Comparison of ENCODE assay signal across 8 mouse cellular contexts in genomic region chr9:32675671-32676409, GRCm38 (mm10). TPM values are rescaled to one million over a fixed set of nuclear protein-coding genes. Genes with fewer than 3 reads are reported as not detected.
DNase-seq lines count a peak whose midpoint lies in the region; ATAC-seq and TF ChIP-seq lines count a peak whose summit lies in the region.

No protein-coding gene starts in this region.

- ATAC-seq in heart, embryonic 13.5 days (ENCODE audit: extremely low read depth, insufficient number of reproducible peaks, low FRiP score, low TSS enrichment), result no peak
- peak; percentile 86 for ATAC-seq in midbrain, embryonic 11.5 days (ENCODE audit: low FRiP score)

- no peaks in the 10 kb centered on the region for H3K9me3 ChIP-seq in heart, embryonic 13.5 days
- H3K9me3 ChIP-seq in midbrain, embryonic 11.5 days (ENCODE audit: control insufficient read depth, low read length), result no peaks in the 10 kb centered on the region

- DNase-seq in heart, adult 11 months, result peak; percentile 96
- no peak for DNase-seq in heart, postnatal 4 days
- no peak for DNase-seq in midbrain, embryonic 11.5 days (ENCODE audit: low spot score, missing footprints)
- no peak for DNase-seq in frontal cortex, postnatal 36 days (ENCODE audit: low spot score in 2 of 2)
- DNase-seq in spleen, postnatal 10 days (ENCODE audit: low spot score in 2 of 2), result no peak
- no peak for DNase-seq in urinary bladder, postnatal 14 days (ENCODE audit: low spot score)

- peaks cover 49% of the 10 kb centered on the region for H3K4me1 ChIP-seq in bone marrow macrophage, adult 2 months (ENCODE audit: control insufficient read depth, insufficient read depth, low read length)
- peaks cover 53% of the 10 kb centered on the region for H3K4me1 ChIP-seq in heart, embryonic 13.5 days
- peaks cover 28% of the 10 kb centered on the region for H3K4me1 ChIP-seq in midbrain, embryonic 11.5 days (ENCODE audit: control insufficient read depth, insufficient read depth, low read length)

- H3K9ac ChIP-seq in heart, embryonic 13.5 days, result peak overlapping the region; percentile 40; the same call in 1 of the 2 replicates
- no peak overlapping the region for H3K9ac ChIP-seq in midbrain, embryonic 11.5 days (ENCODE audit: low read length)

- TF ChIP-seq POLR2A in bone marrow macrophage, adult 2 months (IDR thresholded peaks at IDR 0.05; ENCODE audit: borderline replicate concordance, low read depth, low read length), result no peak

- peak overlapping the region; percentile 34 for H3K4me2 ChIP-seq in heart, embryonic 13.5 days
- peak overlapping the region; percentile 12; the same call in 1 of the 2 replicates for H3K4me2 ChIP-seq in midbrain, embryonic 11.5 days

- H3K27me3 ChIP-seq in heart, embryonic 13.5 days (replicated peaks), result 0 out of 2 replicates have a peak, but pooled peaks cover 4% of the 10 kb centered on the region
- peaks cover 58% of the 10 kb centered on the region for H3K27me3 ChIP-seq in midbrain, embryonic 11.5 days (ENCODE audit: control insufficient read depth, insufficient read depth, low read length)

- 18% methylated on average over 9 of the region's 9 CpGs for WGBS in heart, embryonic 13.5 days
- 4% methylated on average over 9 of the region's 9 CpGs for WGBS in midbrain, embryonic 11.5 days

- no peak for TF ChIP-seq CTCF in bone marrow macrophage, adult 2 months (IDR thresholded peaks at IDR 0.05; ENCODE audit: low read depth, low read length)

- no peaks in the 10 kb centered on the region for H3K36me3 ChIP-seq in heart, embryonic 13.5 days
- no peaks in the 10 kb centered on the region for H3K36me3 ChIP-seq in midbrain, embryonic 11.5 days (ENCODE audit: control insufficient read depth, insufficient read depth, low read length)

- H3K4me3 ChIP-seq in bone marrow macrophage, adult 2 months (ENCODE audit: insufficient read depth, low read length), result no peak overlapping the region
- H3K4me3 ChIP-seq in heart, embryonic 13.5 days, result no peak overlapping the region
- no peak overlapping the region for H3K4me3 ChIP-seq in midbrain, embryonic 11.5 days (ENCODE audit: low read depth, low read length)

- peak overlapping the region; percentile 81; the same call in 1 of the 2 replicates for H3K27ac ChIP-seq in bone marrow macrophage, adult 2 months (ENCODE audit: insufficient read depth, low read depth, low read length)
- peak overlapping the region; percentile 76 for H3K27ac ChIP-seq in heart, embryonic 13.5 days (replicated peaks)
- no peak overlapping the region for H3K27ac ChIP-seq in midbrain, embryonic 11.5 days (ENCODE audit: low read depth, low read length)

RNA-seq across cellular contexts. Expression of gene Ets1, which starts 39.8 kb away (rescaled TPM):
- total RNA-seq in heart, postnatal 4 days (2021), result 100 to 1,000 TPM in 1 of 2 experiments, 10 to 100 TPM in 1; 97.5 to 106 TPM
- polyA plus RNA-seq in bone marrow macrophage, adult 2 months (2012; ENCODE audit: insufficient read depth, insufficient read length, missing spikeins), result 7.4 and 7.9 TPM in 2 replicates
- polyA plus RNA-seq in heart, embryonic 13.5 days (2015; fragmentation: Nextera tagmentation; extraction: Ambion mirVana), result 46.9 and 48.3 TPM in 2 replicates
- polyA plus RNA-seq in midbrain, embryonic 11.5 days (2014; fragmentation: Nextera tagmentation; extraction: Ambion mirVana), result 21.7 and 22.9 TPM in 2 replicates
